Mouse (Mus musculus) heart, adult 2 months (tissue): ENCODE measurements around the gene Ptk6.

Experiments used
- CTCF ChIP-seq: fragments of 200-600 bp; IDR thresholded peaks from 2 replicates; pipeline ENCODE4 v1.8.1; 2022; ENCODE audit warnings: antibody characterized with exemption, mild to moderate bottlenecking, moderate library complexity
- POLR2A ChIP-seq: fragments of 200-500 bp; IDR thresholded peaks from 2 replicates; pipeline ENCODE4 v1.6.1; 2011; ENCODE audit warnings: mild to moderate bottlenecking, low read depth, low read length, control low read depth; ENCODE audit not compliant: insufficient read depth

DNA sequence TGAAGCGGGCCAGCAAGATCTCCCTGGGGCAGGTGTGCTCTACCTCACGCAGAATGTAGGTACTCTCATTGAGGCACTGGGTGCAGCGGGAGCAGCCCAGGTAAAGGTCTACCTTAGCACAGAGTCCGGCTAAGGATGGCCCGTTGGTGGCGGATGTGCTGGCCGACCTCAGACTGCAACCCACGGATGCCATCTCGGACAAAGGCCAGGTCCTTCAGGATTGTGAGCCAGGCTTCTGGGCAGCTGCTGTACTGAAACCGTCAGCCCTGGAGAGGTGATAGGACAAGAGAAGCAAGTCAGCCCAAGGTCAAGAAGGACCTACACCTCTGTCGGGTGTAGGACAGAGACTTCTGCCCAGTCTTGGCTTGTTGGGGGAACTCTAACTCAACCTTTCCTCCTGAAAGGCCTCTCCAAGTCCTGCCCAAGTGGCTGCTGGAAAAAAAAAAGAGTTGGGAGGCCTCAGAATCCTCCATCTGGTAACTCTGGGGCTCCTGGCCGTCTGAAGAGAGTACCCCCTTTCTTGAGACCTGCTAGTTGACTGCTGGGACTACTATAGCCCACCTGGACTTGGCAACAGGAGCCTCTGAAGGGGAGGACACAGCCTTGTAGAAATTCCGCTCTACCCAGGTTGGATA, 38.3 kb upstream of the Ptk6 start:
- no peak for TF ChIP-seq CTCF
- TF ChIP-seq POLR2A = no peak
